In genomic region chr10:8761656-8762055, GRCm38 (mm10) we compare ENCODE assay signal across 8 mouse cellular contexts.
A peak's percentile ranks its signal among the peaks of the same experiment; 100 is the strongest.
DNase-seq lines count a peak whose midpoint lies in the region; ATAC-seq and TF ChIP-seq lines count a peak whose summit lies in the region.

No protein-coding gene starts in this region.

- no peak for TF ChIP-seq EP300 in heart, adult 2 months (IDR thresholded peaks at IDR 0.05; ENCODE audit: insufficient read depth, low read depth, low read length)
- TF ChIP-seq EP300 in lung, postnatal 0 days (IDR thresholded peaks at IDR 0.05) = no peak

- no peaks in the 10 kb centered on the region for H3K79me2 ChIP-seq in heart, adult 2 months (replicated peaks; ENCODE audit: control insufficient read depth, insufficient read depth, low read length)

- peak overlapping the region; percentile 48 for H3K4me3 ChIP-seq in heart, adult 2 months
- peak overlapping the region; percentile 28 for H3K4me3 ChIP-seq in lung, postnatal 0 days (ENCODE audit: low read depth, low read length)
- peak overlapping the region; percentile 33 for H3K4me3 ChIP-seq in limb, embryonic 10.5 days
- H3K4me3 ChIP-seq in stomach, embryonic 15.5 days (replicated peaks) = peak overlapping the region; percentile 29

- peak overlapping the region; percentile 70 for H3K27ac ChIP-seq in heart, adult 2 months
- H3K27ac ChIP-seq in lung, postnatal 0 days (ENCODE audit: low read length) = peak overlapping the region; percentile 64
- H3K27ac ChIP-seq in limb, embryonic 10.5 days = peak overlapping the region; percentile 42
- H3K27ac ChIP-seq in stomach, embryonic 15.5 days = peak overlapping the region; percentile 80

- ATAC-seq in lung, postnatal 0 days = no peak
- no peak for ATAC-seq in stomach, embryonic 15.5 days (ENCODE audit: insufficient read depth, low FRiP score, low read depth)

- no peak for DNase-seq in heart, adult 2 months
- no peak for DNase-seq in heart, postnatal 25 days (ENCODE audit: low spot score)
- DNase-seq in lung, postnatal 0 days (ENCODE audit: low spot score) = no peak
- no peak for DNase-seq in lung, postnatal 10 days
- no peak for DNase-seq in limb, embryonic 10.5 days (ENCODE audit: low spot score)
- no peak for DNase-seq in adrenal gland, adult 8-10 months
- DNase-seq in thymus, adult 18-20 months = no peak

- H3K4me1 ChIP-seq in heart, adult 2 months (ENCODE audit: control insufficient read depth, insufficient read depth, low read length) = peaks cover 17% of the 10 kb centered on the region
- no peaks in the 10 kb centered on the region; the same call in 1 of the 2 replicates for H3K4me1 ChIP-seq in lung, postnatal 0 days (ENCODE audit: insufficient read depth, low read depth, low read length)
- peaks cover 47% of the 10 kb centered on the region for H3K4me1 ChIP-seq in limb, embryonic 10.5 days
- peaks cover 14% of the 10 kb centered on the region; the same call in 1 of the 2 replicates for H3K4me1 ChIP-seq in stomach, embryonic 15.5 days

- no peaks in the 10 kb centered on the region for H3K36me3 ChIP-seq in heart, adult 2 months (ENCODE audit: control insufficient read depth, insufficient read depth, low read length)
- no peaks in the 10 kb centered on the region for H3K36me3 ChIP-seq in lung, postnatal 0 days (ENCODE audit: insufficient read depth, low read length)
- H3K36me3 ChIP-seq in limb, embryonic 10.5 days = peaks cover 12% of the 10 kb centered on the region
- H3K36me3 ChIP-seq in stomach, embryonic 15.5 days = no peaks in the 10 kb centered on the region; the same call in 1 of the 2 replicates

- H3K27me3 ChIP-seq in heart, adult 2 months (ENCODE audit: control insufficient read depth, insufficient read depth, low read length) = no peaks in the 10 kb centered on the region
- H3K27me3 ChIP-seq in lung, postnatal 0 days (replicated peaks; ENCODE audit: insufficient read depth, low read length) = no peaks in the 10 kb centered on the region
- no peaks in the 10 kb centered on the region for H3K27me3 ChIP-seq in limb, embryonic 10.5 days (ENCODE audit: low read depth, poor library complexity, severe bottlenecking)
- no peaks in the 10 kb centered on the region for H3K27me3 ChIP-seq in stomach, embryonic 15.5 days (replicated peaks)

- TF ChIP-seq CTCF in heart, adult 2 months (IDR thresholded peaks at IDR 0.05) = no peak
- no peak for TF ChIP-seq CTCF in lung, postnatal 0 days (IDR thresholded peaks at IDR 0.05)

- intact Hi-C loops in heart, adult 2 months (cut with DNase I) = no loop called here
- intact Hi-C loops in heart, postnatal 25 days (cut with DNase I) = no loop called here

- peak overlapping the region; percentile 33 for H3K4me2 ChIP-seq in lung, postnatal 0 days (replicated peaks; ENCODE audit: low read depth, low read length)
- H3K4me2 ChIP-seq in stomach, embryonic 15.5 days = peak overlapping the region; percentile 40

- WGBS in heart, adult 2 months = 67% methylated on average over 9 of the region's 9 CpGs
- WGBS in lung, postnatal 0 days = 61% methylated on average over 9 of the region's 9 CpGs
- 77% methylated on average over 9 of the region's 9 CpGs for WGBS in limb, embryonic 10.5 days
- WGBS in stomach, embryonic 15.5 days = 37% methylated on average over 9 of the region's 9 CpGs

- peak overlapping the region; percentile 57 for H3K9ac ChIP-seq in heart, adult 2 months (ENCODE audit: low read depth, low read length)
- no peak overlapping the region for H3K9ac ChIP-seq in lung, postnatal 0 days (replicated peaks; ENCODE audit: low read depth)
- H3K9ac ChIP-seq in stomach, embryonic 15.5 days = no peak overlapping the region

- no peaks in the 10 kb centered on the region for H3K9me3 ChIP-seq in lung, postnatal 0 days (ENCODE audit: low read length)
- no peaks in the 10 kb centered on the region for H3K9me3 ChIP-seq in limb, embryonic 10.5 days (replicated peaks)
- no peaks in the 10 kb centered on the region for H3K9me3 ChIP-seq in stomach, embryonic 15.5 days

- no peak for TF ChIP-seq POLR2A in heart, adult 2 months (IDR thresholded peaks at IDR 0.05; ENCODE audit: insufficient read depth, low read depth, low read length)
